Comparison of ENCODE assay signal across 9 mouse cellular contexts in the genomic region with DNA sequence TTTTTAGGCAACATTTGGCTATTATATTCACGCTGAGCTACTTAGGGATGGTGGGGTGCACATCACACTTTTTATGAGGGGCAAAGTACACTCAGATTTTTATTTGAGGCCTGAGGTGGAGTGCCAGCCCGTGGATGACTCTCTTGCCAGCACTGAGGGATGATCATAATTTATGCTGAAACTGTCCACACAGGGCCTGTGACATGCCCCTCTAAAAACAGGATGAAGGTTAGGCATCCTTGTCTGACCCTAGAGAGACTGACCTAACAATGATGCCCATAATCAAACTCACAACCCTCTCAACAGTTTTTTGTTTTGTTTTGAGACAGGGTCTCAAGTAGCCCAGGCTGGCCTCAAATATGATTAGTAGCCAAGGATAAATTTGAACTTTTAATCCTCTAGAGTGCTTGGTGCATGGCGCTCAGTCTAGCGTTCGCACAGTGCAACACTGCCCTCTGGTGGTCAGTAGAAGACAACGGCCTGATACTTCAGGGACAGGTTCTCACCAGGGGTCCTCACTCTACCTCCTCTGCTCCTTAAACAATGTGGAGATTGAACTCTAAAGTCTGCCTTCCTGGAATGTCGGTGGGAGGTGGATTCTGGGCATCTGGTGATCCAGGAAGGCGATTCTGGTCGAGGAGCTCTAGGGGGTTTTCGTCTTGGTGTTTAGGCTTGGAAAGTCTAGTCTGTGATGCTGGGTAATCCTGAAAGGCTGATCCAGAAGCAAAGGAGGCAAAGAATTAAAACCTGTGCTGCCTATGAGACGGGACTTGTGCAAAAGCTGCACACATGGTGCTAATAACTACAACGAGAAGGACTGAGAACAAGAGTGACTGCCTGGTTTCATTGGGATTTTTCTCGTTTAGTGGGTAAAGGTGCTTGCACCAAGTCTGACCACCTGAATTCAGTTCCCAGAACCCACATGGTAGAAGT. TPM values are rescaled to one million over a fixed set of nuclear protein-coding genes. Genes with fewer than 3 reads are reported as not detected.
DNase-seq lines count a peak whose midpoint lies in the region; ATAC-seq lines count a peak whose summit lies in the region.
"Had no signal": no experiment of that assay in that cellular context is flagged by ENCODE, and none has a peak within 500 bp of the region (broad histone marks: within the 10 kb centered on the region; RNA-seq: fewer than 3 reads in every experiment).

No protein-coding gene starts in this region.

- ATAC-seq in granulocyte monocyte progenitor cell, adult 5-6 weeks (replicated peaks; ENCODE audit: poor library complexity, severe bottlenecking) = peak; percentile 78
- peak; percentile 41 for ATAC-seq in lung, embryonic 16.5 days (ENCODE audit: low read depth)

- H3K4me3 ChIP-seq in lung, embryonic 16.5 days (ENCODE audit: low read length) = no peak overlapping the region

- DNase-seq in CD4-positive helper T cell, adult 2 months (ENCODE audit: low read depth, low spot score) = peak; percentile 65
- peak; percentile 58 to 88 for DNase-seq in adrenal gland, adult (ENCODE audit: inconsistent age in 2 of 2, low spot score in 1 of 2)
- peak; percentile 92 for DNase-seq in embryo, embryonic 10.5 days (ENCODE audit: low spot score)
- peak; percentile 86 for DNase-seq in kidney, postnatal 10 days
- peak; percentile 66 for DNase-seq in ovary, postnatal 14 days (ENCODE audit: low spot score)
- peak; percentile 71 for DNase-seq in thymus, postnatal 14 days

- no peak overlapping the region for H3K9ac ChIP-seq in lung, embryonic 16.5 days (ENCODE audit: low read length)

- no peaks in the 10 kb centered on the region for H3K27me3 ChIP-seq in lung, embryonic 16.5 days (ENCODE audit: control insufficient read depth, insufficient read depth, low read depth, low read length)

- WGBS in lung, embryonic 16.5 days = 23% methylated on average over 13 of the region's 13 CpGs

- H3K27ac ChIP-seq in lung, embryonic 16.5 days (ENCODE audit: low read length) = no peak overlapping the region

- no peak overlapping the region for H3K4me2 ChIP-seq in lung, embryonic 16.5 days (ENCODE audit: low read depth, low read length)

- H3K36me3 ChIP-seq in lung, embryonic 16.5 days (ENCODE audit: control insufficient read depth, insufficient read depth, low read length) = no peaks in the 10 kb centered on the region

- peaks cover 30% of the 10 kb centered on the region for H3K4me1 ChIP-seq in lung, embryonic 16.5 days (replicated peaks; ENCODE audit: control insufficient read depth, insufficient read depth, low read length)

- no peaks in the 10 kb centered on the region for H3K9me3 ChIP-seq in lung, embryonic 16.5 days (ENCODE audit: control insufficient read depth, low read length)

RNA-seq across cellular contexts. Expression of a gene that starts 52.7 kb away (rescaled TPM):
- not detected in 2 replicates for total RNA-seq in granulocyte monocyte progenitor cell, adult 5-6 weeks (2014; fragmentation: Nextera tagmentation)
- not detected in 2 replicates for total RNA-seq in granulocyte monocyte progenitor cell, adult 5-6 weeks (2017)
- not detected in 2 replicates for polyA plus RNA-seq in lung, embryonic 16.5 days (2015; fragmentation: Nextera tagmentation; extraction: Ambion mirVana)
- polyA plus RNA-seq: heart, embryonic 14.5 days had no signal
